Mouse (Mus musculus) heart, embryonic 14.5 days (tissue): ENCODE measurements at regions not wholly inside any gene's neighbourhood (a gene's known extent, or its start where the extent isn't known, plus 50 kb on each side); places are given as distances from the start of the nearest gene placed in this dataset.

Experiments
- ATAC-seq: fragments of 200-750 bp; cut with Nextera tagmentation; 2 replicates; pipeline ENCODE4 v1.8.0; 2017; ENCODE audit warnings: low read depth, moderate TSS enrichment; ENCODE audit not compliant: insufficient number of reproducible peaks, insufficient read depth, low FRiP score
- H3K27ac ChIP-seq, 2 experiments: fragments of 200-500 bp in 1 of 2; fragments of 300-500 bp in 1 of 2; sonication (generic) in 1 of 2; replicated peaks in 1 of 2; 2 replicates each; pipeline ENCODE4 v1.5.1; 2012 to 2014; ENCODE audit warnings: low read depth in 2 of 2, low read length in 2 of 2, control low read depth in 1 of 2, mild to moderate bottlenecking in 1 of 2, mixed read lengths in 1 of 2; ENCODE audit not compliant: control insufficient read depth in 1 of 2, insufficient read depth in 1 of 2
- H3K27me3 ChIP-seq: fragments of 300-500 bp; sonication (generic); 2 replicates; pipeline ENCODE4 v1.6.1; 2014; ENCODE audit warnings: mild to moderate bottlenecking, low read length, control low read depth; ENCODE audit not compliant: control insufficient read depth, insufficient read depth
- H3K36me3 ChIP-seq: fragments of 300-500 bp; sonication (generic); 2 replicates; pipeline ENCODE4 v1.6.1; 2014; ENCODE audit warnings: mild to moderate bottlenecking, control low read depth, low read length, mixed read lengths; ENCODE audit not compliant: control insufficient read depth, insufficient read depth
- H3K4me1 ChIP-seq, 2 experiments: fragments of 200-500 bp in 1 of 2; fragments of 300-500 bp in 1 of 2; sonication (generic) in 1 of 2; 2 replicates each; pipeline ENCODE4 v1.6.1; 2012 to 2014; ENCODE audit warnings: low read length in 2 of 2, control low read depth in 1 of 2, mixed read lengths in 1 of 2; ENCODE audit not compliant: control insufficient read depth in 2 of 2, insufficient read depth in 2 of 2
- H3K4me2 ChIP-seq: fragments of 300-500 bp; sonication (generic); 2 replicates; pipeline ENCODE4 v1.6.1; 2014; ENCODE audit warnings: mild to moderate bottlenecking, low read length
- H3K4me3 ChIP-seq, 2 experiments: fragments of 200-500 bp in 1 of 2; fragments of 300-500 bp in 1 of 2; sonication (generic) in 1 of 2; 2 replicates each; pipeline ENCODE4 v1.5.1; 2012 to 2014; ENCODE audit warnings: low read length in 2 of 2, mild to moderate bottlenecking in 2 of 2, control low read depth in 1 of 2, low read depth in 1 of 2, moderate library complexity in 1 of 2; ENCODE audit not compliant: control insufficient read depth in 1 of 2, insufficient read depth in 1 of 2
- H3K9ac ChIP-seq: fragments of 300-500 bp; sonication (generic); 2 replicates; pipeline ENCODE4 v1.6.1; 2014; ENCODE audit warnings: mild to moderate bottlenecking, low read length
- H3K9me3 ChIP-seq: fragments of 300-500 bp; sonication (generic); 2 replicates; pipeline ENCODE4 v1.6.1; 2016; ENCODE audit warnings: low read length, control low read depth; ENCODE audit not compliant: control insufficient read depth
- WGBS: fragments of 180-500 bp; shearing (Covaris S2); extraction: QIAGEN DNeasy Blood & Tissue Kit; methylation state at CpG from one replicate; pipeline ENCODE4 v1.1.7; 2014; 5-methylcytosine and 5-hydroxymethylcytosine counted together

- Histone ChIP-seq H3K4me2 (no peak overlapping the region), H3K9ac (no peak overlapping the region), H3K27ac (no peak overlapping the region), H3K4me1 (peaks cover 0 to 10% of the 10 kb centered on the region in 2 experiments; a peak in 1 of 4 replicates), H3K36me3 (no peaks in the 10 kb centered on the region), H3K4me3 (no peak overlapping the region), H3K27me3 (no peaks in the 10 kb centered on the region), H3K9me3 (no peaks in the 10 kb centered on the region)
- peak; percentile 71; the same call in 1 of the 2 replicates for ATAC-seq
- 41% methylated on average over 9 of the region's 9 CpGs for WGBS
These were observed 567.2 kb downstream of the Ccdc171 start for GRCm38 (mm10) chr4:84092509-84092908.

GRCm38 (mm10) chr4:84095237-84095636, 569.9 kb downstream of the Ccdc171 start:
- WGBS: 84% methylated on average over 3 of the region's 3 CpGs
- no peak for ATAC-seq

DNA sequence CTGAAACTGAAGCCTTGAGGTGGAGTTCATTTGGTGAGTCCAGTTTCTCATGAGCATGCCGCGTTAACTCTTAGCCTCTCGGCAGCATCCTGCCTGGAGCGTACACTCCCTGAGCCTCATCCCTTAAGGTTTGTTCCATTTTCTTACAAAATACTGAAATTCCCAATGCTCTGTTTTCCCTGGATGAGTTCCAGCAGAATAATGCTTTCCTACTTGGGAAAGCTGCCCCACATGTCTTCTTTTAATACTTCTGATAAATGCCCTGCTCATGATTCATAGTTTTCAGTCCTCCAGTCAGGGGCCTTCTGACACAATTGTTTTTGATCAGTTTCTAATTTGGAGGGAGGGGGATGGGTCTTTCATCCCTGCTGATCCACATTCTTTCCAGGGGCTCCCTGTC, 570.7 kb downstream of the Ccdc171 start:
- no peaks in the 10 kb centered on the region for H3K9me3 ChIP-seq
- ATAC-seq: no peak
- WGBS: 77% methylated on average over 4 of the region's 4 CpGs
- no peak overlapping the region for H3K4me3 ChIP-seq
- peaks cover 0 to 5% of the 10 kb centered on the region in 2 experiments; a peak in 1 of 4 replicates for H3K4me1 ChIP-seq
- no peaks in the 10 kb centered on the region for H3K36me3 ChIP-seq
- H3K4me2 ChIP-seq: no peak overlapping the region
- no peak overlapping the region for H3K27ac ChIP-seq
- H3K27me3 ChIP-seq: no peaks in the 10 kb centered on the region
- no peak overlapping the region for H3K9ac ChIP-seq

More at GRCm38 (mm10) chr4:84095237-84095636, 569.9 kb downstream of the Ccdc171 start:
- Histone ChIP-seq H3K4me2 (no peak overlapping the region), H3K9me3 (no peaks in the 10 kb centered on the region), H3K27me3 (no peaks in the 10 kb centered on the region), H3K27ac (no peak overlapping the region), H3K4me1 (peaks cover 0 to 5% of the 10 kb centered on the region in 2 experiments; a peak in 1 of 4 replicates), H3K36me3 (no peaks in the 10 kb centered on the region), H3K4me3 (no peak overlapping the region), H3K9ac (no peak overlapping the region)

- no peak for ATAC-seq
- Histone ChIP-seq H3K4me1 (no peaks in the 10 kb centered on the region; a peak in 1 of 4 replicates), H3K9me3 (no peaks in the 10 kb centered on the region), H3K27me3 (no peaks in the 10 kb centered on the region), H3K27ac (no peak overlapping the region), H3K4me2 (no peak overlapping the region), H3K36me3 (no peaks in the 10 kb centered on the region), H3K9ac (no peak overlapping the region), H3K4me3 (no peak overlapping the region)
- WGBS: 83% methylated on average over 8 of the region's 8 CpGs
These were observed 573.7 kb downstream of the Ccdc171 start for GRCm38 (mm10) chr4:84099071-84099470.

GRCm38 (mm10) chr4:84101923-84102322, 573.2 kb downstream of the Bnc2 start:
- 83% methylated on average over 6 of the region's 6 CpGs for WGBS
- Histone ChIP-seq H3K27me3 (no peaks in the 10 kb centered on the region), H3K27ac (no peak overlapping the region), H3K9me3 (no peaks in the 10 kb centered on the region), H3K36me3 (no peaks in the 10 kb centered on the region), H3K4me2 (no peak overlapping the region), H3K4me1 (no peaks in the 10 kb centered on the region), H3K4me3 (no peak overlapping the region), H3K9ac (no peak overlapping the region)
- ATAC-seq: no peak

DNA sequence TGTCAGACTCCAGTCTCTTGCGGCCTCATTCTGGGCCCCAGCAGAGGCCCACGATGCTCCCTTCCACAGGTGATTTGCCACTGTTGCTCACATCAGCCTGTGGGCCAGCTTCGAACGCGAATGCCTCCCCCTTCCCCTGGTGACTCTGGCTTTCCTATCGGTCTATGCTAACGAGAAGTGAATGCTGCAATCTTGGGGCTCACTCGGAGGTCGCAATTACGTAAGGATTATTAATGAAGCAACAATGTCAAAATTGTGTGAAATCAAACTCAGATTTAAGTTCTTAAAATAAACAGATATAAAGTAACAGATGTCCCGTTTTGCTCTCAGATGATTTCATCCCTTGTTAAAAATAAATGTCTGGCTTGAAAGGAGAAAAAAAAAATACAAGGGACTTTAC, 572.3 kb downstream of the Bnc2 start:
- 73% methylated on average over 11 of the region's 11 CpGs for WGBS
- Histone ChIP-seq H3K4me3 (no peak overlapping the region), H3K9me3 (no peaks in the 10 kb centered on the region), H3K27ac (no peak overlapping the region), H3K4me2 (no peak overlapping the region), H3K4me1 (no peaks in the 10 kb centered on the region), H3K27me3 (no peaks in the 10 kb centered on the region), H3K9ac (no peak overlapping the region), H3K36me3 (no peaks in the 10 kb centered on the region)
- no peak for ATAC-seq

DNA sequence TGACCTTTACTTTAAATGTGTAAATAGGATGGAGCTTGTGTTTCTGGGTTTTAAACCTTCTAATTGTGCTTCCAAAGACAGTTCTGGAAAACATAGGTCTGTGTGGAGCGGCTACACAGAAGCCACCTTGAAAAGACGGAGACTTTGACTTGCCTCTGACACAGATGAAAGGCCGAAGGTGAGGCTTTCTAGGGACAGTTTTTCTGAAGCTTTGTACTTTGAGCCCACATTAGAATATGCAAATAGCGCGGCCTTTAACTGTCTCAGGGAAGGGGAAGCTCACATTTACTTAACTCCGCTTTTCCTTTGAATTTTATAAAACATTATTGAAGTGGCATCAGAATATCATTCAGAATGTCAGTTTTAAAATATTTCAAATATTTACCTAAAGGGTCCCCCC, 566.5 kb downstream of the Bnc2 start:
- no peak overlapping the region for H3K4me2 ChIP-seq
- no peak overlapping the region for H3K4me3 ChIP-seq
- no peak for ATAC-seq
- no peak overlapping the region for H3K9ac ChIP-seq
- H3K27me3 ChIP-seq: no peaks in the 10 kb centered on the region
- WGBS: 87% methylated on average over 6 of the region's 6 CpGs
- H3K4me1 ChIP-seq: no peaks in the 10 kb centered on the region
- H3K27ac ChIP-seq: no peak overlapping the region
- H3K9me3 ChIP-seq: no peaks in the 10 kb centered on the region
- H3K36me3 ChIP-seq: no peaks in the 10 kb centered on the region

GRCm38 (mm10) chr4:84109771-84110503, 565.1 kb downstream of the Bnc2 start:
- Histone ChIP-seq H3K9me3 (no peaks in the 10 kb centered on the region), H3K9ac (no peak overlapping the region), H3K27ac (no peak overlapping the region), H3K4me1 (no peaks in the 10 kb centered on the region), H3K27me3 (no peaks in the 10 kb centered on the region), H3K4me2 (no peak overlapping the region), H3K4me3 (no peak overlapping the region), H3K36me3 (no peaks in the 10 kb centered on the region)
- 31% methylated on average over 12 of the region's 12 CpGs for WGBS
- ATAC-seq: no peak
